Mouse (Mus musculus): ENCODE results near the gene Gm5725.
"Not testable (repeated sequence)": the region's sequence is repeated elsewhere in the genome, so short reads cannot be mapped to it uniquely, and the experiment has no call there.

The Gm5725 gene

DNA sequence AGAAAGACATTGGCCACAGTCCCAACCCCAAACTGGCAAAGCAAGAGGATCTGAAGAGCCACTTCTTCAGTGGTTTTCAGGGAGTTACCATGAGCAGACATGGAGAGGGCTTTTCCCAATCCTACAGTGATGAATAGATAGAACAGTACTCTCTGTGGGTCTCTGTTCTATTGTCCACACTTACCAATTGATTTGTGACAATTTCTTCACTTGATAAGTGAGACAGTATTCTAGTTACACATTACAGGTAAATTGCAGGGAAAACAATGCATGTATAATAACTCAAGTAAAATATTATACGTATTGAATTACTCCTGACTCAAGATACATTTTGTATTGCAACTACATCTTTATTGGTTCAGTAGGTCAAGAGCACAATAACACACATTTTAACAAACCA is at the start of gene Gm5725:
Gene Gm5725 (minus strand): TSS at position 101 of the 400 bp plus-strand sequence.
- DNase-seq: not testable (repeated sequence)

DNA sequence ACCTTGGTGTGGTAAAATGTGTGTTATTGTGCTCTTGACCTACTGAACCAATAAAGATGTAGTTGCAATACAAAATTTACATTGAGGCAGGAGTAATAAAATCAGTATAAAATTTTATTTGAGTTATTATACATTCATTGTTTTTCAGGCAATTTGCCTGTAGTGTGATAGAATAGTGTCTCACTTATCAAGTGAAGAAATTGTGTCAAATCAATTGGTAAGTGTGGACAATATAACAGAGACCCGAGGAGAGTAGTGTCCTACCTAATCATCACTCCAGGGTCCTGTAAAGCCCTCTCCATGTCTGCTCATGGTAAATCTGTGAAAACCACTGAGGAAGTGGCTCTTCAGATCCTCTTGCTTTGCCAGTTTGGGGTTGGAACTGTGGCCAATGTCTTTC is 12.0 kb downstream of the Gm5725 start, which contains the start of gene Vmn1r135:
Gene Vmn1r135 (plus strand): TSS at position 301 of the 400 bp plus-strand sequence.
- not testable (repeated sequence) for DNase-seq

DNA sequence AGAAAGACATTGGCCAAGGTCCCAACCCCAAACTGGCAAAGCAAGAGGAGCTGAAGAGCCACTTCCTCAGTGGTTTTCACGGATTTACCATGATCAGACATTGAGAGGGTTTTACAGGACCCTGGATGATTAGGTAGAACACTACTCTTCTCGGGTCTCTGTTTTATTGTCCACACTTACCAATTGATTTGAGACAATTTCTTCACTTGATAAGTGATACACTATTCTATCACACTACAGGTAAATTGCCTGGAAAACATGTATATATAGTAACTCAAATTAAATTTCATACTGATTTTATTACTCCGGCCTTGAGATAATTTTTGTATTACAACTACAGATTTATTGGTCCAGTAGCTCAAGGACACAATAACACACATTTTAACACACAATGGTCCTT is 47.4 kb downstream of the Gm5725 start, which contains the start of gene Gm4177:
Gene Gm4177 (minus strand): TSS at position 101 of the 400 bp plus-strand sequence.
- DNase-seq: not testable (repeated sequence)
